Mouse (Mus musculus) intestine, embryonic 15.5 days (tissue): ENCODE results near the gene Selenos. TPM values are rescaled to one million over a fixed set of nuclear protein-coding genes. Genes with fewer than 3 reads are reported as not detected.
"Not testable (repeated sequence)": the region's sequence is repeated elsewhere in the genome, so short reads cannot be mapped to it uniquely, and the experiment has no call there.

Experiments
- ATAC-seq: fragments of 200-750 bp; cut with Nextera tagmentation; 2 replicates; pipeline ENCODE4 v1.8.0; 2017; ENCODE audit warnings: moderate TSS enrichment, moderate library complexity
- H3K27ac ChIP-seq: fragments of 300-500 bp; sonication (generic); 2 replicates; pipeline ENCODE4 v1.5.1; 2015; ENCODE audit warnings: mild to moderate bottlenecking, inconsistent platforms
- H3K27me3 ChIP-seq: fragments of 300-500 bp; sonication (generic); replicated peaks from 2 replicates; pipeline ENCODE4 v1.6.1; 2015; ENCODE audit warnings: inconsistent platforms
- H3K36me3 ChIP-seq: fragments of 300-500 bp; sonication (generic); 2 replicates; pipeline ENCODE4 v1.6.1; 2015; ENCODE audit warnings: inconsistent platforms
- H3K4me1 ChIP-seq: fragments of 300-500 bp; sonication (generic); replicated peaks from 2 replicates; pipeline ENCODE4 v1.6.1; 2015; ENCODE audit warnings: inconsistent platforms
- H3K4me2 ChIP-seq: fragments of 300-500 bp; sonication (generic); replicated peaks from 2 replicates; pipeline ENCODE4 v1.6.1; 2015; ENCODE audit warnings: mild to moderate bottlenecking, inconsistent platforms
- H3K4me3 ChIP-seq: fragments of 300-500 bp; sonication (generic); replicated peaks from 2 replicates; pipeline ENCODE4 v1.5.1; 2015; ENCODE audit warnings: inconsistent platforms
- H3K9ac ChIP-seq: fragments of 300-500 bp; sonication (generic); 2 replicates; pipeline ENCODE4 v1.6.1; 2015; ENCODE audit warnings: inconsistent platforms
- H3K9me3 ChIP-seq: fragments of 300-500 bp; sonication (generic); 2 replicates; pipeline ENCODE4 v1.6.1; 2016; ENCODE audit warnings: inconsistent platforms
- WGBS: fragments of 180-500 bp; shearing (Covaris S2); methylation state at CpG from one replicate; pipeline ENCODE4 v1.1.7; 2015; 5-methylcytosine and 5-hydroxymethylcytosine counted together
- polyA plus RNA-seq: library from polyadenylated mRNA; unstranded; fragments of >200 nt; fragmentation: Nextera tagmentation; extraction: Ambion mirVana; gene quantifications from 2 replicates; pipeline ENCODE4 v1.2.1, GENCODE M21; 2015

The Selenos gene
- polyA plus RNA-seq, 1 experiment from 2014 or later: 107 TPM

- no peaks in the 10 kb centered on the region for H3K4me1 ChIP-seq
- no peak overlapping the region for H3K9ac ChIP-seq
- no peak overlapping the region for H3K4me2 ChIP-seq
- no peak overlapping the region for H3K27ac ChIP-seq
- ATAC-seq: no peak
- no peak overlapping the region for H3K4me3 ChIP-seq
- WGBS: 85% methylated on average over 4 of the region's 4 CpGs
- no peaks in the 10 kb centered on the region for H3K27me3 ChIP-seq
- H3K9me3 ChIP-seq: no peaks in the 10 kb centered on the region
- H3K36me3 ChIP-seq: no peaks in the 10 kb centered on the region
Measured at GRCm38 (mm10) chr7:66053946-66054483, 25.4 kb upstream of the Selenos start.

GRCm38 (mm10) chr7:66055356-66055755 is 24.1 kb upstream of the Selenos start:
- 10% methylated on average over 2 of the region's 2 CpGs for WGBS
- H3K27ac ChIP-seq, H3K4me3 ChIP-seq, H3K4me2 ChIP-seq, H3K4me1 ChIP-seq, H3K36me3 ChIP-seq, H3K9me3 ChIP-seq, ATAC-seq, H3K27me3 ChIP-seq, H3K9ac ChIP-seq: not testable (repeated sequence)

GRCm38 (mm10) chr7:66058703-66059102 is 20.7 kb upstream of the Selenos start, which contains the start of gene Snrpa1:
Gene Snrpa1, plus strand, starts transcription at chr7:66059003.
- peak within 1 kb of the TSS; percentile 79 for H3K4me2 ChIP-seq
- H3K27ac ChIP-seq: no peak within 1 kb of the TSS
- 74% methylated on average over 1 of the region's 1 CpGs for WGBS
- H3K27me3 ChIP-seq: no peaks in the 10 kb centered on the region
- ATAC-seq: no peak
- peaks cover 10% of the 10 kb centered on the region for H3K4me1 ChIP-seq
- peak within 1 kb of the TSS; percentile 70; the same call in 1 of the 2 replicates for H3K9ac ChIP-seq
- no peaks in the 10 kb centered on the region for H3K36me3 ChIP-seq
- H3K4me3 ChIP-seq: peak within 1 kb of the TSS; percentile 70
- no peaks in the 10 kb centered on the region for H3K9me3 ChIP-seq

GRCm38 (mm10) chr7:66060066-66060956 is 19.1 kb upstream of the Selenos start:
- peak overlapping the region; percentile 73 for H3K27ac ChIP-seq
- no peaks in the 10 kb centered on the region for H3K9me3 ChIP-seq
- peak overlapping the region; percentile 79 for H3K4me2 ChIP-seq
- H3K27me3 ChIP-seq: no peaks in the 10 kb centered on the region
- 1% methylated on average over 64 of the region's 64 CpGs for WGBS
- H3K36me3 ChIP-seq: 0 out of 2 replicates have a peak, but pooled peaks cover 2% of the 10 kb centered on the region
- peak; percentile 96 for ATAC-seq
- H3K4me1 ChIP-seq: peaks cover 10% of the 10 kb centered on the region
- H3K4me3 ChIP-seq: peak overlapping the region; percentile 70
- H3K9ac ChIP-seq: peak overlapping the region; percentile 70

- Histone ChIP-seq H3K4me1 (peaks cover 10% of the 10 kb centered on the region), H3K36me3 (peaks cover 4% of the 10 kb centered on the region; the same call in 1 of the 2 replicates), H3K4me2 (peak overlapping the region; percentile 79), H3K9ac (peak overlapping the region; percentile 70), H3K27me3 (no peaks in the 10 kb centered on the region), H3K4me3 (peak overlapping the region; percentile 70), H3K9me3 (no peaks in the 10 kb centered on the region), H3K27ac (no peak overlapping the region)
- WGBS: 1% methylated on average over 14 of the region's 14 CpGs
- ATAC-seq: peak; percentile 24
Measured at GRCm38 (mm10) chr7:66061057-66061456, 18.4 kb upstream of the Selenos start.

- Histone ChIP-seq H3K4me1 (peaks cover 9% of the 10 kb centered on the region; the same call in 1 of the 2 replicates), H3K4me3 (no peak overlapping the region), H3K36me3 (peaks cover 22% of the 10 kb centered on the region), H3K9me3 (no peaks in the 10 kb centered on the region), H3K9ac (no peak overlapping the region), H3K4me2 (no peak overlapping the region), H3K27ac (no peak overlapping the region), H3K27me3 (no peaks in the 10 kb centered on the region)
- 63% methylated on average over 2 of the region's 2 CpGs for WGBS
- no peak for ATAC-seq
Measured at GRCm38 (mm10) chr7:66076411-66076810, 3.0 kb upstream of the Selenos start.

GRCm38 (mm10) chr7:66080231-66080613 is 773 bp downstream of the Selenos start:
- no peaks in the 10 kb centered on the region for H3K27me3 ChIP-seq
- H3K9ac ChIP-seq: peak overlapping the region; percentile 76
- ATAC-seq: no peak
- H3K36me3 ChIP-seq: peaks cover 12% of the 10 kb centered on the region
- 39% methylated on average over 5 of the region's 5 CpGs for WGBS
- peaks cover 18% of the 10 kb centered on the region for H3K4me1 ChIP-seq
- no peak overlapping the region for H3K27ac ChIP-seq
- peak overlapping the region; percentile 76 for H3K4me3 ChIP-seq
- peak overlapping the region; percentile 76 for H3K4me2 ChIP-seq
- H3K9me3 ChIP-seq: no peaks in the 10 kb centered on the region

- Histone ChIP-seq H3K4me1 (peaks cover 14% of the 10 kb centered on the region), H3K9me3 (no peaks in the 10 kb centered on the region), H3K36me3 (peaks cover 38% of the 10 kb centered on the region), H3K4me3 (no peak overlapping the region), H3K27ac (no peak overlapping the region), H3K9ac (no peak overlapping the region), H3K27me3 (no peaks in the 10 kb centered on the region), H3K4me2 (no peak overlapping the region)
- 93% methylated on average over 6 of the region's 6 CpGs for WGBS
- no peak for ATAC-seq
Measured at GRCm38 (mm10) chr7:66083757-66084156, 4.3 kb downstream of the Selenos start.

GRCm38 (mm10) chr7:66084546-66084945 is 5.1 kb downstream of the Selenos start:
- H3K4me1 ChIP-seq: peaks cover 14% of the 10 kb centered on the region
- no peak overlapping the region for H3K4me2 ChIP-seq
- no peak overlapping the region for H3K9ac ChIP-seq
- H3K27ac ChIP-seq: no peak overlapping the region
- H3K4me3 ChIP-seq: no peak overlapping the region
- WGBS: 82% methylated on average over 7 of the region's 7 CpGs
- H3K9me3 ChIP-seq: no peaks in the 10 kb centered on the region
- peaks cover 43% of the 10 kb centered on the region for H3K36me3 ChIP-seq
- no peaks in the 10 kb centered on the region for H3K27me3 ChIP-seq
- no peak for ATAC-seq

- Histone ChIP-seq H3K9me3 (no peaks in the 10 kb centered on the region), H3K27ac (no peak overlapping the region), H3K9ac (no peak overlapping the region), H3K4me1 (0 out of 2 replicates have a peak, but pooled peaks cover 5% of the 10 kb centered on the region), H3K4me2 (no peak overlapping the region), H3K36me3 (peaks cover 62% of the 10 kb centered on the region), H3K4me3 (no peak overlapping the region), H3K27me3 (no peaks in the 10 kb centered on the region)
- no peak for ATAC-seq
- WGBS: 93% methylated on average over 4 of the region's 4 CpGs
Measured at GRCm38 (mm10) chr7:66087652-66088051, 8.2 kb downstream of the Selenos start.

- H3K4me2 ChIP-seq: no peak overlapping the region
- peaks cover 62% of the 10 kb centered on the region for H3K36me3 ChIP-seq
- H3K4me3 ChIP-seq: no peak overlapping the region
- H3K27me3 ChIP-seq: no peaks in the 10 kb centered on the region
- H3K9me3 ChIP-seq: no peaks in the 10 kb centered on the region
- 81% methylated on average over 2 of the region's 2 CpGs for WGBS
- no peak overlapping the region for H3K9ac ChIP-seq
- no peak for ATAC-seq
- H3K4me1 ChIP-seq: 0 out of 2 replicates have a peak, but pooled peaks cover 5% of the 10 kb centered on the region
- H3K27ac ChIP-seq: no peak overlapping the region
Measured at GRCm38 (mm10) chr7:66088077-66088476, 8.6 kb downstream of the Selenos start.

- ATAC-seq: no peak
- Histone ChIP-seq H3K27ac (no peak overlapping the region), H3K4me3 (no peak overlapping the region), H3K4me2 (no peak overlapping the region), H3K9me3 (no peaks in the 10 kb centered on the region), H3K9ac (no peak overlapping the region), H3K36me3 (peaks cover 48% of the 10 kb centered on the region), H3K4me1 (no peaks in the 10 kb centered on the region), H3K27me3 (no peaks in the 10 kb centered on the region)
- 84% methylated on average over 11 of the region's 11 CpGs for WGBS
Measured at GRCm38 (mm10) chr7:66090676-66091190, 11.3 kb downstream of the Selenos start.
